Mouse (Mus musculus) kidney, postnatal 0 days (tissue): ENCODE data around the gene Mthfs. TPM values are rescaled to one million over a fixed set of nuclear protein-coding genes. Genes with fewer than 3 reads are reported as not detected.
A peak's percentile ranks its signal among the peaks of the same experiment; 100 is the strongest.
"Not testable (repeated sequence)": the region's sequence is repeated elsewhere in the genome, so short reads cannot be mapped to it uniquely, and the experiment has no call there.

Source experiments
- ATAC-seq: fragments of 200-750 bp; cut with Nextera tagmentation; replicated peaks from 2 replicates; pipeline ENCODE4 v1.8.0; 2017; ENCODE audit warnings: low read depth, moderate number of reproducible peaks, moderate TSS enrichment, moderate library complexity; ENCODE audit not compliant: low FRiP score
- DNase-seq: peaks from one replicate; pipeline ENCODE4 v3.0.0-alpha.2; 2016; ENCODE audit warnings: low spot score
- H3K27ac ChIP-seq: fragments of 300-500 bp; sonication (generic); 2 replicates; pipeline ENCODE4 v1.5.1; 2014; ENCODE audit warnings: mild to moderate bottlenecking
- H3K27me3 ChIP-seq: fragments of 300-500 bp; sonication (generic); 2 replicates; pipeline ENCODE4 v1.6.1; 2014; ENCODE audit warnings: low read length, mixed read lengths; ENCODE audit not compliant: insufficient read depth
- H3K36me3 ChIP-seq: fragments of 300-500 bp; sonication (generic); 2 replicates; pipeline ENCODE4 v1.6.1; 2014; ENCODE audit warnings: low read length, mixed read lengths; ENCODE audit not compliant: insufficient read depth
- H3K4me1 ChIP-seq: fragments of 300-500 bp; sonication (generic); replicated peaks from 2 replicates; pipeline ENCODE4 v1.6.1; 2014; ENCODE audit warnings: antibody characterized with exemption, low read length, mixed read lengths; ENCODE audit not compliant: insufficient read depth
- H3K4me2 ChIP-seq: fragments of 300-500 bp; sonication (generic); 2 replicates; pipeline ENCODE4 v1.6.1; 2014; ENCODE audit warnings: mild to moderate bottlenecking, low read length, moderate library complexity, mixed read lengths
- H3K4me3 ChIP-seq: fragments of 300-500 bp; sonication (generic); replicated peaks from 2 replicates; pipeline ENCODE4 v1.5.1; 2014; ENCODE audit warnings: low read depth, low read length
- H3K9ac ChIP-seq: fragments of 300-500 bp; sonication (generic); 2 replicates; pipeline ENCODE4 v1.6.1; 2014; ENCODE audit warnings: low read depth, low read length
- H3K9me3 ChIP-seq: fragments of 300-500 bp; sonication (generic); replicated peaks from 2 replicates; pipeline ENCODE4 v1.6.1; 2016; ENCODE audit warnings: low read length, inconsistent platforms, mixed read lengths
- CTCF ChIP-seq: IDR thresholded peaks from 2 replicates; pipeline ENCODE4 v1.5.1; 2016; ENCODE audit warnings: antibody characterized with exemption, low read depth, mild to moderate bottlenecking, moderate library complexity
- WGBS: fragments of 180-500 bp; shearing (Covaris S2); extraction: QIAGEN DNeasy Blood & Tissue Kit; methylation state at CpG from one replicate; pipeline ENCODE4 v1.1.7; 2014; 5-methylcytosine and 5-hydroxymethylcytosine counted together
- polyA plus RNA-seq: library from polyadenylated mRNA; unstranded; fragments of >200 nt; fragmentation: Nextera tagmentation; extraction: Ambion mirVana; gene quantifications from 2 replicates; pipeline ENCODE4 v1.2.1, GENCODE M21; 2015

Gene Mthfs
- polyA plus RNA-seq, 1 experiment from 2014 or later = 50.1 TPM

GRCm38 (mm10) chr9:89226071-89226470 is 15.6 kb downstream of the Mthfs start:
- H3K9me3 ChIP-seq = no peaks in the 10 kb centered on the region
- H3K27ac ChIP-seq = no peak overlapping the region
- WGBS = 52% methylated on average over 4 of the region's 4 CpGs
- peak; percentile 56 for TF ChIP-seq CTCF
- DNase-seq = peak; percentile 25
- ATAC-seq = no peak
- no peaks in the 10 kb centered on the region for H3K36me3 ChIP-seq
- no peak overlapping the region for H3K9ac ChIP-seq
- H3K27me3 ChIP-seq = no peaks in the 10 kb centered on the region
- no peak overlapping the region for H3K4me2 ChIP-seq
- no peaks in the 10 kb centered on the region for H3K4me1 ChIP-seq
- no peak overlapping the region for H3K4me3 ChIP-seq

DNA sequence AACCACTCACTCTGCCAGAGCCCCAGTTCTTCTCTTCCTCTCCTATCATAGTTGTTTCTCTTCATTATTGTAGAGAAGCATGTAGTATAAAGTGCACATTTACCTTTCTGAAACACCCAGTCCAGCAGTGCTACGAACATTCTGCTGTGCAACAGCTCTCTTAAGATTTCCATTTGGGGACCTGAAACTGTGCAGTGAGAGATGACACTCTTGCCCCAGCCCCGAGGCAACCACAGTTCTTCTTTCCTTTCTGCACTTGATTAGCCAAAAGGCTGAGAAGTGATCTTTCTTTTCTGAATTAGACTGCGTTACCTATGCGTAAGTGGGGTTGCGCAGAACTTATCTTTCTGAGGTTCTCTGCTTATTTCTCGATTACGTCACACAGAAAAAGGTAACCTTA is 17.6 kb downstream of the Mthfs start:
- Histone ChIP-seq H3K4me2 (no peak overlapping the region), H3K27ac (no peak overlapping the region), H3K9ac (no peak overlapping the region), H3K27me3 (no peaks in the 10 kb centered on the region), H3K36me3 (no peaks in the 10 kb centered on the region), H3K4me1 (no peaks in the 10 kb centered on the region), H3K4me3 (no peak overlapping the region), H3K9me3 (no peaks in the 10 kb centered on the region)
- DNase-seq = no peak
- ATAC-seq = no peak
- no peak for TF ChIP-seq CTCF
- WGBS = 88% methylated on average over 7 of the region's 7 CpGs

DNA sequence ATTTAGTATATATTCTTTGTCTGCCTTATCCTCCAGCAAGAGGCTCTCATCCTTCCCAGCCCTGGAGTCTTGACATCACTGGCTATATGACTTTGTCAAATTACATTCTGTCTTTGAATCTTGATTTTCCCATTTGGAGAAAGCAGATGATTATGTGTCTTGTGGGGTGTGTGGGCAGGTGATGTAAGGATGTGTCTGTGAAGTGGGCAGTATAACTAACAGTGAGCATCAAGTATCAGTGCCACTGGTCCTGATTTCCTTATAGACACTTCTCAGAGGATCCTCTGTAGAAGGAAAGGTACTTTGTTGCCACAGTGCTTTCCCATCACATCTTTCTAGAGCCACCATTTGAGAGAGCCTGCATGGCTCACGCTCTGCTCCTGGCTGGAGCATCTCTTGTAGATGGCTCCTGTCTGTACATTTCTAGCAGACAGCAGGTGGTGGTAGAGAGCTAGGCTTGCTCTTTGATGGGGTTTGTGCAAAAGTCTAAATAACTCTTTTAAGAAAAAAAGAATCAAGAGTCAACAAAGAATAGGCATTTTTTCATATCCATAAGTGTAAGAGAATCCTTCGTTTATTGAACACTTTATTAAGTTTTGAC is 20.5 kb downstream of the Mthfs start:
- H3K4me2 ChIP-seq, H3K4me3 ChIP-seq, ATAC-seq, H3K9me3 ChIP-seq, H3K4me1 ChIP-seq, H3K27me3 ChIP-seq, H3K27ac ChIP-seq, H3K36me3 ChIP-seq, H3K9ac ChIP-seq, DNase-seq: not testable (repeated sequence)
- peak; percentile 53 for TF ChIP-seq CTCF
- WGBS = 61% methylated on average over 1 of the region's 2 CpGs

DNA sequence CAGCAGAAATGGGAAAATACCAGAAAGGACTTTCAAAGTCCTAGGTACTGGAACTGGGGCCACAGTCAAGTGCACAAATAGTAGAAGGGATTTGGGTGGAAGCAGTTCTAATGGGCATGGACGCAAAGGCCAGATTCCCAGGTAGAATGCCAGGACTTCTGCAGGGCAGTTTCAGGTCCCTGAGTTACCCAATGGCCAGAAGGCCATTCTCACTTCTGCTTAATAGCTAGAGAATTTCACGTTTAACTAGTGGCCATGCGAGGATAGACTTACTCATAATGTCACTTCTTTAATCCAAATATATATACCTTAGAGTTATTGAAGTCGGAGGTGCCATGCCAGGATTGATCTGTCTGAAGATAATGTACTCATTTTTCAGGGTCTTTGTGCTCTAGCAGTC is 26.7 kb downstream of the Mthfs start:
- DNase-seq, H3K9me3 ChIP-seq, H3K36me3 ChIP-seq, H3K27me3 ChIP-seq, H3K4me3 ChIP-seq, H3K9ac ChIP-seq, H3K4me2 ChIP-seq, H3K4me1 ChIP-seq, H3K27ac ChIP-seq, ATAC-seq: not testable (repeated sequence)
- WGBS = 77% methylated on average over 4 of the region's 4 CpGs

DNA sequence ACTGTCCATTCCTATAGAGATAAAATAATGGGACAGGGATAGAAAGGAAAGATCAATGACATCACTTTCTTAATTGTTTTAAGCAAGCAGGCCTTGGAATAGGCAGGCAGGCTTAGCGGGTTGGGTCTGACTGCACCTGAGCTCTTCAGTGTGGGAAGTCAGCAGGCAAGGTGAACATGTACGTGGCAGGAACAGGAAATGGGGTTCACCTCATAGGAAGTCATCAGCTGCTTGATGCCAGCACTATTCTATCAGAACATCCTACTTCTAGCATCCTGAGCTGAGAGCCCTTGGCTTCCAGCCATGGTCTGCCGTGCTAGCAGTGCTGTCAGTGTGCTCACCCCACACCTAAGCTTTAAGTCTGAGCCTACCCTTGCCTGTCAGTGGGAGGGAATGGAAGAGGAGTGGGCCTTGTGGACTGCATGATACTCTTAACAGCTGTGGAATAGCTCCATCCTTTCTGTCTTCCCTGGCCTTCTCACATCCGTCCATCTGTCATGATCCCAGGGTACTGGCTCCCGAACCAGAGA is 28.6 kb downstream of the Mthfs start:
- not testable (repeated sequence) for H3K4me1 ChIP-seq, H3K9me3 ChIP-seq, H3K27ac ChIP-seq, H3K4me3 ChIP-seq, ATAC-seq, H3K9ac ChIP-seq, H3K27me3 ChIP-seq, H3K4me2 ChIP-seq, DNase-seq, H3K36me3 ChIP-seq
- WGBS = 76% methylated on average over 4 of the region's 5 CpGs

DNA sequence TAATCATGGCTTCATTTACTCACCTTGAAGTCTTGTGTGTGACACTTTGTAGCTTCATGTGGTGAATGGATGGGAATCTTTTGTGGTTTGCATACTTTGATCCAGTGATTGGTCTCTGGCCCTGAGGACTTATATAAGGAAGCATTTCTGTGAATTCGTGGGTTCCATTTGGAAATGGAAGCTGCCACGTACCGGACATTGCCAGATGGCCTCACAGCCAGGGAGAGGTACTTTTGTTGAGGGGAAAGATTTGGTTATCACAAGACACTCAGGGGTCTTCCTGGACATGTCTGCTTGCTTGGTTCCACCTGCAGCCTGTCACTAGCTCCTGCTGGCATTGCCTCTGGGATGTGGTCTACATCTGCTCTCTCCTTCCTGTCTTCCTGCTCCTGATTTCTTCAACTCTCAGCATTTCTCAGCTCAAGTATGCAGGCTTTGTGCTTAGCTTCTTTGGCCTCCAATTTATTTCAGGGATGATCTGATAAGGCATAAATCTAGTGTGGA is 30.1 kb downstream of the Mthfs start:
- not testable (repeated sequence) for H3K4me1 ChIP-seq

DNA sequence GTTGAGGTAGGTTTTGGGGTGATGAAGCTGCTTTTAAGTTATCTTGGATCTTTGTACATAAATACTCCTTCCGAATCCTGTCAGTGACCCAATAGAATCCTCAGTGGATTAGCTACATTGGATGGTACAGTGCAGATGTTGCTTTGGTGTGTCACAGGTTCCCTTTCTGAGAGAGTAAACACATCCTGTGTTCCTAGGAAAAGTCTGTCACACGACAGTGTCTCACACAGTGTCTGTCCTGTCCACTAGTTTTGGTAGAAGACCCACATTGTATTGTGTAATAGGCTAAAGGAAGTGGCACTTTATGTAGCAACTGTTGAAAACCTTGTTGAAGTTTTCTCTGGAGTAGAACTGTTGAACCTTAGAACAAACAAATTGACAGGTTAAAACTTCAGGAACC is 42.9 kb downstream of the Mthfs start:
- no peak overlapping the region for H3K4me3 ChIP-seq
- H3K36me3 ChIP-seq = no peaks in the 10 kb centered on the region
- no peak for ATAC-seq
- no peak for DNase-seq
- 80% methylated on average over 2 of the region's 2 CpGs for WGBS
- no peak overlapping the region for H3K27ac ChIP-seq
- H3K27me3 ChIP-seq = no peaks in the 10 kb centered on the region
- no peaks in the 10 kb centered on the region for H3K4me1 ChIP-seq
- no peaks in the 10 kb centered on the region for H3K9me3 ChIP-seq
- H3K4me2 ChIP-seq = no peak overlapping the region
- no peak for TF ChIP-seq CTCF
- no peak overlapping the region for H3K9ac ChIP-seq

More for the DNA sequence above, 30.1 kb downstream of the Mthfs start:
- H3K27ac ChIP-seq, DNase-seq, H3K9ac ChIP-seq, ATAC-seq, H3K4me3 ChIP-seq, H3K9me3 ChIP-seq, H3K4me2 ChIP-seq, H3K27me3 ChIP-seq, H3K36me3 ChIP-seq: not testable (repeated sequence)
- 94% methylated on average over 3 of the region's 3 CpGs for WGBS
